Mouse (Mus musculus): ENCODE results near the gene Gm10837. TPM values are rescaled to one million over a fixed set of nuclear protein-coding genes. Genes with fewer than 3 reads are reported as not detected.
"Not testable (repeated sequence)": the region's sequence is repeated elsewhere in the genome, so short reads cannot be mapped to it uniquely, and the experiment has no call there.

Gene Gm10837
- total RNA-seq, 2 experiments from 2014 or later = not detected

DNA sequence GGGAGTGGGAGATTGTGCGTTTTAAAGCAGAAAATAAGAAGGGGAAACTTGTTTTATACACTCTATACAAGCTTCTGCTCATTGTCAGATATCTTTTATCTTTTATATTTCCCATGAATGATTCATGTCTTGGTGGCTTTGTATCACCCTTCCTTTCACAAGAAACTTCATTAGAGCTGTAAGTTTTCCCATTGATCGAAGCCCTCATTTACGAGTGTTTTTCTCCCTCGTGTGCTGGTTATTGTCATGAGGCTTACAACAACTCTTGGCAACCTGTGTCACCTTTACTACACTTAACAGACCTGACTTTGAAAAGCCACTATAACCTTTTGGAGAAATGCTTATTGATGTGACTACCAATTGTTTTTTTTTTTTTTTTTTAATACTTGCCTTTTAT is 34.8 kb upstream of the Gm10837 start:
- Histone ChIP-seq H3K4me3 (no peak overlapping the region), H3K27ac (no peak overlapping the region)
- DNase-seq (ENCODE audit: extremely low spot score in 1 of 2, low spot score in 2 of 2) = no peak
- no peak for TF ChIP-seq CTCF (IDR thresholded peaks at IDR 0.05)
- intact Hi-C loops (cut with DNase I) = no loop called here

DNA sequence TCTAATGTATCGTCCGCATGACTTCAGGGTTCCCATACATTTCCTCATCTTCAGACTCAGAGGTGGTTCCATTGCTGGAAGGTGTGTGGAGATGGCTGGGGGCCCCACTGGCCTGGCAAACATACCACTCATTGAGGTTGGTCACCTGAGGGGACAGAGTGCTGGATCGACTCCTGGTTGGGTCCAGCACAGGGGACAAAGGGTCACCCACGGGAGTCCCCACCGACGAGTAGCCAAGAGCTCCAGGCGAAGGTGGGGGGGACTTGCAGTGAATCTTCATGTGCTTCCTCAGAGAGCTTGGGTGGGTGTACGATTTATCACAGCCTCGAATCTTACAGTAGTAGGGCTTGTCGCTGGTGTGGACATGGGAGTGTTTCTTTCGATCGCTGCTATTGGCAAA is 31.1 kb upstream of the Gm10837 start:
- DNase-seq (ENCODE audit: extremely low spot score in 1 of 2, low spot score in 2 of 2); H3K4me3 ChIP-seq; H3K27ac ChIP-seq; intact Hi-C loops (cut with DNase I): not testable (repeated sequence)

- intact Hi-C loops (cut with DNase I) = loop anchor here (10.0 kb wide), 1 partner anchor 355 kb away; the partner anchor contains the start of gene Tm9sf2
- no peak for TF ChIP-seq CTCF (IDR thresholded peaks at IDR 0.05)
- Histone ChIP-seq H3K27ac (no peak overlapping the region), H3K4me3 (no peak overlapping the region)
- no peak for DNase-seq (ENCODE audit: extremely low spot score in 1 of 2, low spot score in 2 of 2)
Measured at GRCm38 (mm10) chr14:122459776-122460175, 30.6 kb upstream of the Gm10837 start.

DNA sequence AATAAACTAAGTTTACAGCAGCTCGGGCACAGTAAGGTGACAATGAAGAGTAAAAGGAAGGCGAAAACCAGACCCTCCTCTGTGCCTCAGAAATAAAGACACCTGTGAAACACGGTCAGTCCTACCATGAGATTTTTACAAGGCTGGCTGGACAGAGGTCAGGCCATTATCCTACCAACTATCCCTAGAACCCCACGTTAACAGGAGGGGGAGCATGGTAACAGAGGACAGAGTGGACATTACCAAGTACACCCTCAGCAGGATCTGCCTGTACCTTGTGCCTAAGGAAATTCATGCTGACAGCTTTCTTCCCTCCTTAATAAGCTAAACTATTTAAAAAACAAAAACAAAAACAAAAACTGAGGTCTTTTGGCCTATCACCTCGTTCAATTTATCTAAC is 30.2 kb upstream of the Gm10837 start:
- Histone ChIP-seq H3K4me3 (no peak overlapping the region), H3K27ac (no peak overlapping the region)
- intact Hi-C loops (cut with DNase I) = loop anchor here (10.0 kb wide), 1 partner anchor 355 kb away; the partner anchor contains the start of gene Tm9sf2
- no peak for TF ChIP-seq CTCF (IDR thresholded peaks at IDR 0.05)
- no peak for DNase-seq (ENCODE audit: extremely low spot score in 1 of 2, low spot score in 2 of 2)

- intact Hi-C loops (cut with DNase I) = loop anchor here (10.0 kb wide), 1 partner anchor 357 kb away; the partner anchor contains the start of gene Tm9sf2
- TF ChIP-seq CTCF (IDR thresholded peaks at IDR 0.05) = no peak
- H3K4me3 ChIP-seq = peak overlapping the region; percentile 24; the same call in 1 of the 2 replicates
- DNase-seq (ENCODE audit: extremely low spot score in 1 of 2, low spot score in 2 of 2) = no peak
- H3K27ac ChIP-seq = peak overlapping the region; percentile 18; the same call in 1 of the 2 replicates
Measured at GRCm38 (mm10) chr14:122461500-122461899, 28.9 kb upstream of the Gm10837 start.

- no peak for TF ChIP-seq CTCF (IDR thresholded peaks at IDR 0.05)
- peak overlapping the region; percentile 18; the same call in 1 of the 2 replicates for H3K27ac ChIP-seq
- intact Hi-C loops (cut with DNase I) = loop anchor here (10.0 kb wide), 1 partner anchor 357 kb away; the partner anchor contains the start of gene Tm9sf2
- DNase-seq (ENCODE audit: extremely low spot score in 1 of 2, low spot score in 2 of 2) = no peak
- peak overlapping the region; percentile 24; the same call in 1 of the 2 replicates for H3K4me3 ChIP-seq
Measured at GRCm38 (mm10) chr14:122461966-122462365, 28.4 kb upstream of the Gm10837 start.

DNA sequence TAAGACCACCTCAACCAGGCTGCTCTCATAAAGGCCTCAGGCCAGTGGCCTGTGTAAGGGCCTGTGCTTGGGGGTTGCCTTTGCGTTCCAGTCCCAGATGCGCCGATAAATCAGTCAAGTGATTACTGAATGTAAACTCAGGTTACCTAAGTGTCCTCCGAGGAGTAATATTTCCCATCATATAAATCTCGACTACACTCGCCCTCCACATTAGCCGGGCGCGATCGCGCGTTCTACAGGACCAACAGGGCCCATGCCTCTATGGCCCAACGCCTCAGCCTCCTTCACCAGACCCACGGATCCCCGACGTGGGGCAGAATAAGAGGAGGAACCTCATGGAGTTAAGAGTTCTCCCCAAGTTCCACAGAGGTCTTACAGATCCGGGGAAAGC is 27.7 kb upstream of the Gm10837 start:
- Histone ChIP-seq H3K4me3 (peak overlapping the region; percentile 50), H3K27ac (peak overlapping the region; percentile 70; the same call in 1 of the 2 replicates)
- TF ChIP-seq CTCF (IDR thresholded peaks at IDR 0.05) = no peak
- no peak for DNase-seq (ENCODE audit: extremely low spot score in 1 of 2, low spot score in 2 of 2)
- intact Hi-C loops (cut with DNase I) = loop anchor here (10.0 kb wide), 1 partner anchor 358 kb away; the partner anchor contains the start of gene Tm9sf2

- Histone ChIP-seq H3K27ac (peak overlapping the region; percentile 70), H3K4me3 (peak overlapping the region; percentile 50)
- intact Hi-C loops (cut with DNase I) = loop anchor here (10.0 kb wide), 1 partner anchor 358 kb away; the partner anchor contains the start of gene Tm9sf2
- TF ChIP-seq CTCF (IDR thresholded peaks at IDR 0.05) = no peak
- DNase-seq (ENCODE audit: extremely low spot score in 1 of 2, low spot score in 2 of 2) = no peak
Measured at GRCm38 (mm10) chr14:122463080-122463691, 27.2 kb upstream of the Gm10837 start.

DNA sequence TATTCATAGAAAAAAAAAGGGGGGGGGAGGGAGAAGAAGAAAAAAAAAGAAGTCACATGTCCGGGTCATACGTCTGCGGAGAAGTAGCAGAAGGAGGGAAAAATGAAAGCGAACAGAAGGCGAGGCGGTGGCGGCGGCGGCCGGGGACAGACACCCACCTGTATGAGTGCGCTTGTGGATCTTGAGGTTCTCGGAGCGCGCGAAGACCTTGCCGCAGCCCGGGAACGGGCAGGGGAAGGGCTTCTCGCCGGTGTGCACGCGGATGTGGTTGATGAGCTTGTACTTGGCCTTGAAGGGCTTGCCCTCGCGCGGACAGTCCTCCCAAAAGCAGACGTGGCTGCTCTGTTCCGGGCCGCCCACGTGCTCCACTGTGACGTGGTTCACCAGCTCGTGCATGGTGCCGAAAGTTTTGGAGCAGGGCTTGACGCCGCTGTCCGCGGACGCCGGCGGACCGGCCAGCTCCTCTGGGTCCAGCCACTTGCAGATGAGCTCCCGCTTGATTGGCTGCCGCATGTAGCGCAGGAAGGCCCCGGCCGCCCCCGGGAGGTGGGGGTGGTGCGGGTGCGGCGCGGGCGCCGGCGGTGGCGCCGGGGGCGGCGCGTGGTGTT is 26.5 kb upstream of the Gm10837 start:
- peak overlapping the region; percentile 50 for H3K4me3 ChIP-seq
- peak in 1 of 2 experiments; percentile 41 for DNase-seq (ENCODE audit: extremely low spot score in 1 of 2, low spot score in 2 of 2)
- intact Hi-C loops (cut with DNase I) = loop anchor here (10.0 kb wide), 1 partner anchor 359 kb away; the partner anchor contains the start of gene Tm9sf2

DNA sequence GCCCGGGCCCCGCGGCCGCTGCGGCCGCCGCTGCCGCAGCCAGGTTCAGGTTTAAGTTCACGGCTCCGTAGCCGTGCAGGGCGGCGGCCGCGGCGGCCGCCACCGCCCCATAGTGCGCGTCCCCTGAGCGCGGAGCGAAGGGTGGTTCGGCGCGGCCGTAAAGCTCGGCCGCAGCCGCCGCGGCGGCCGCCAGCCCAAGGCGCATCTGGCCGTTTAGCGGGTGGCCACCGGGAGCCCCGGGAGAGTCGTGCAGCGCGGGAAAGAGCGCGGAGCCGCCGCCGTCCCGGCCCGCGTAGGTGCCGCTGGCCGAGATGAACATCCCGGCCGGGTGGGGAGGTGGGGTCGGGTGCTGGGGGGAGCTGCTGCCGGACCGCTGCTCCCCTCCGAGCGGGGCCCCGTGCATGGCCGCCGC is 26.0 kb upstream of the Gm10837 start:
- DNase-seq (ENCODE audit: extremely low spot score in 1 of 2, low spot score in 2 of 2) = no peak
- intact Hi-C loops (cut with DNase I) = loop anchor here (10.0 kb wide), 1 partner anchor 360 kb away; the partner anchor contains the start of gene Tm9sf2
- Histone ChIP-seq H3K27ac (peak overlapping the region; percentile 81), H3K4me3 (peak overlapping the region; percentile 51)
- no peak for TF ChIP-seq CTCF (IDR thresholded peaks at IDR 0.05)

More for the DNA sequence above, 26.5 kb upstream of the Gm10837 start:
- H3K27ac ChIP-seq = peak overlapping the region; percentile 70

DNA sequence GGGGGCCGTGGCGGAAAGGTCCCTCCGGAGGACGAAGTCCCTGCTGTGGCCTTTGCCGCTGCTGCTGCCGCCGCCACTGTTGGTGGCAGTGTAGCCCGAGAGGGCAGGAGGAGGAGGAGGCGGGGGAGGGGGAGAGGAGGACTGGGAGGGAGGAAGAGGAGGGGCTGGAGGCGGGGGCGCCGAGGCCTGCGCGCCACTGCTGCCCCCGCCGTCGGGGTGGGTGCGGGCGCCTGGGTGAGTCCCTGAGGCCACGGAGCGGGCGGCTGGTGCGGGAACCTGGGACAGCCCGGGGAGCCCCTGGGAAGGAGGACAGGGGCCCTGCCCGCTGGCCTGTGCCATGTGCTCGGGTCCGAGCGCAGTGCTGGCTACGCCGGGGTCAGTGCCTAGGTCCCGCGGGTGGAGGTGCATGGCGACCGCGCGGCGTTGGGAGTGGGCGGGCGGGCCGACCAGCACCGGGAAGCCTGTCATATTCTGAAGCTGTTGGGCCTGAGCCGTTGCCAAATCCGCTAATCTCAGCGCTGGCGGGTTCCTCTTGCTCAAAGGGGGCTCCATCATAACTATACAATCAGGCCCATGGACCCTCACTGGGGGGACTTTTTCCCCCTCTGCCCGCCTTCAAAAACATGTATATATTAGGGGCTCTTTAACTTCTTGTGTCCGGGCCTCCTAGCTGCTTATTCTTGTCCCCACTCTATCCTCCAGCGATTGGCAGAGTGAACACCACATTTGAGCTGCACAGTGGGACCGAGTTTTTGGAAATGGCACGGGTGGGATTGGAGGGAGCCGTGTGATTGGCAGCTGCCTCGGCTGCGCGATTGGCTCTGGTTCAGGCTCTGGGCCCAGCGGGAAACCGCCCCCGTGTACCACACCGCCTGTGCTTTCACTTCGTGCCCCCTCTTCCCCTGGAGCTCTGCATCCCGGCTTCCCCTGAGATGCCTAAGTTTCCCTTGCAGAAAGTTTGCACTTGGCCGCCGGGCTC is 25.3 kb upstream of the Gm10837 start, which contains the start of gene Zic5:
Gene Zic5 (minus strand): TSS at position 915 of the 979 bp plus-strand sequence.
- no peak for TF ChIP-seq CTCF (IDR thresholded peaks at IDR 0.05)
- Histone ChIP-seq H3K4me3 (peak within 1 kb of the TSS; percentile 51), H3K27ac (peak within 1 kb of the TSS; percentile 81)
- intact Hi-C loops (cut with DNase I) = loop anchor here (10.0 kb wide), 1 partner anchor 360 kb away; the partner anchor contains the start of gene Tm9sf2
- DNase-seq (ENCODE audit: extremely low spot score in 1 of 2, low spot score in 2 of 2) = no peak
